Comparison of ENCODE assay signal across 12 mouse cellular contexts in genomic region chr8:11585513-11586373, GRCm38 (mm10). TPM values are rescaled to one million over a fixed set of nuclear protein-coding genes. Genes with fewer than 3 reads are reported as not detected.
DNase-seq lines count a peak whose midpoint lies in the region; ATAC-seq and TF ChIP-seq lines count a peak whose summit lies in the region.
"Had no signal": no experiment of that assay in that cellular context is flagged by ENCODE, and none has a peak within 500 bp of the region (broad histone marks: within the 10 kb centered on the region; RNA-seq: fewer than 3 reads in every experiment).

No protein-coding gene starts in this region.

- 0 out of 2 replicates have a peak, but pooled peaks cover 4% of the 10 kb centered on the region for H3K4me1 ChIP-seq in kidney, postnatal 0 days (replicated peaks; ENCODE audit: insufficient read depth, low read length)
- H3K4me1 ChIP-seq in forebrain, embryonic 14.5 days (ENCODE audit: control insufficient read depth, insufficient read depth, low read length) = no peaks in the 10 kb centered on the region
- H3K4me1 ChIP-seq: liver, embryonic 13.5 days had no signal

- no peaks in the 10 kb centered on the region for H3K36me3 ChIP-seq in kidney, postnatal 0 days (ENCODE audit: insufficient read depth, low read length)
- no peaks in the 10 kb centered on the region for H3K36me3 ChIP-seq in forebrain, embryonic 14.5 days (ENCODE audit: control insufficient read depth, insufficient read depth, low read length)
- H3K36me3 ChIP-seq: forebrain, embryonic 10.5 days; hindbrain, embryonic 10.5 days; liver, embryonic 13.5 days had no signal

- H3K9me3 ChIP-seq in kidney, postnatal 0 days (replicated peaks; ENCODE audit: low read length) = no peaks in the 10 kb centered on the region
- no peaks in the 10 kb centered on the region for H3K9me3 ChIP-seq in forebrain, embryonic 14.5 days (replicated peaks; ENCODE audit: control insufficient read depth, low read length)
- H3K9me3 ChIP-seq: liver, embryonic 13.5 days had no signal

- H3K27ac ChIP-seq in kidney, postnatal 0 days = no peak overlapping the region
- H3K27ac ChIP-seq in forebrain, embryonic 14.5 days (ENCODE audit: low read depth, low read length) = no peak overlapping the region
- H3K27ac ChIP-seq: forebrain, embryonic 10.5 days; hindbrain, embryonic 10.5 days; layer of hippocampus, adult 2 months; liver, embryonic 13.5 days had no signal

- H3K4me2 ChIP-seq in kidney, postnatal 0 days (ENCODE audit: low read length) = no peak overlapping the region
- no peak overlapping the region for H3K4me2 ChIP-seq in forebrain, embryonic 14.5 days (ENCODE audit: low read length)
- H3K4me2 ChIP-seq: liver, embryonic 13.5 days had no signal

- no peak for TF ChIP-seq CTCF in kidney, postnatal 0 days (IDR thresholded peaks at IDR 0.05; ENCODE audit: low read depth)

- H3K4me3 ChIP-seq in kidney, postnatal 0 days (replicated peaks; ENCODE audit: low read depth, low read length) = no peak overlapping the region
- no peak overlapping the region for H3K4me3 ChIP-seq in forebrain, embryonic 14.5 days (ENCODE audit: low read depth, low read length)
- H3K4me3 ChIP-seq: forebrain, embryonic 10.5 days; hindbrain, embryonic 10.5 days; layer of hippocampus, adult 2 months; liver, embryonic 13.5 days had no signal

- DNase-seq in kidney, postnatal 0 days (ENCODE audit: low spot score) = peak; percentile 31
- DNase-seq in kidney, adult 9 months = no peak
- peak; percentile 53 for DNase-seq in embryo, embryonic 11.5 days (ENCODE audit: low read depth, low spot score)
- DNase-seq in forelimb bud, embryonic 11.5 days (ENCODE audit: low read depth, low spot score) = peak; percentile 93
- DNase-seq in frontal cortex, postnatal 10 days (ENCODE audit: low spot score in 2 of 2) = no peak
- DNase-seq in forebrain, embryonic 14.5 days (ENCODE audit: low spot score) = no peak
- DNase-seq: liver, embryonic 13.5 days had no signal

- WGBS in kidney, postnatal 0 days = 61% methylated on average over 21 of the region's 21 CpGs
- WGBS in forebrain, embryonic 14.5 days = 90% methylated on average over 21 of the region's 21 CpGs

- ATAC-seq in kidney, postnatal 0 days (replicated peaks; ENCODE audit: low FRiP score, low read depth) = no peak; the same call in 1 of the 2 replicates
- peak; percentile 45; the same call in 1 of the 2 replicates for ATAC-seq in megakaryocyte-erythroid progenitor cell, adult 5-6 weeks (replicated peaks; ENCODE audit: low FRiP score, low TSS enrichment, poor library complexity, severe bottlenecking)
- ATAC-seq in megakaryocyte, adult 5-6 weeks (ENCODE audit: poor library complexity, severe bottlenecking) = no peak
- ATAC-seq in forebrain, embryonic 14.5 days = no peak

- no peak overlapping the region for H3K9ac ChIP-seq in kidney, postnatal 0 days (ENCODE audit: low read depth, low read length)
- H3K9ac ChIP-seq in forebrain, embryonic 14.5 days (ENCODE audit: low read length) = no peak overlapping the region

- H3K27me3 ChIP-seq in kidney, postnatal 0 days (ENCODE audit: insufficient read depth, low read length) = no peaks in the 10 kb centered on the region
- no peaks in the 10 kb centered on the region for H3K27me3 ChIP-seq in forebrain, embryonic 14.5 days (replicated peaks; ENCODE audit: control insufficient read depth, insufficient read depth, low read length)
- H3K27me3 ChIP-seq: liver, embryonic 13.5 days had no signal

RNA-seq across cellular contexts. Expression of gene Ing1, which starts 30.4 kb away (rescaled TPM):
- polyA plus RNA-seq in kidney, postnatal 0 days (2015; fragmentation: Nextera tagmentation; extraction: Ambion mirVana) = 36.3 and 36.9 TPM in 2 replicates
- total RNA-seq in megakaryocyte-erythroid progenitor cell, adult 5-6 weeks (2014; fragmentation: Nextera tagmentation) = 27.3 and 32.6 TPM in 2 replicates
- 48.1 and 71.3 TPM in 2 replicates for total RNA-seq in megakaryocyte-erythroid progenitor cell, adult 5-6 weeks (2017)
- total RNA-seq in megakaryocyte, adult 5-6 weeks (2015) = 42.5 and 42.9 TPM in 2 replicates
- total RNA-seq in megakaryocyte, adult 5-6 weeks (2017) = 47.4 and 55.3 TPM in 2 replicates
- 49.1 and 50.8 TPM in 2 replicates for polyA plus RNA-seq in forebrain, embryonic 14.5 days (2014; fragmentation: Nextera tagmentation; extraction: Ambion mirVana)

RNA-seq across cellular contexts. Expression of gene Cars2, which starts 35.2 kb away (rescaled TPM):
- polyA plus RNA-seq in kidney, postnatal 0 days (2015; fragmentation: Nextera tagmentation; extraction: Ambion mirVana) = 16.7 and 17.0 TPM in 2 replicates
- total RNA-seq in megakaryocyte-erythroid progenitor cell, adult 5-6 weeks (2014; fragmentation: Nextera tagmentation) = 41.0 and 77.9 TPM in 2 replicates
- 38.7 and 41.7 TPM in 2 replicates for total RNA-seq in megakaryocyte-erythroid progenitor cell, adult 5-6 weeks (2017)
- 17.2 and 20.7 TPM in 2 replicates for total RNA-seq in megakaryocyte, adult 5-6 weeks (2015)
- 23.3 and 25.5 TPM in 2 replicates for total RNA-seq in megakaryocyte, adult 5-6 weeks (2017)
- polyA plus RNA-seq in forebrain, embryonic 14.5 days (2014; fragmentation: Nextera tagmentation; extraction: Ambion mirVana) = 26.0 and 30.5 TPM in 2 replicates

RNA-seq across cellular contexts. Expression of gene Ankrd10, which starts 49.8 kb away (rescaled TPM):
- 67.2 and 70.6 TPM in 2 replicates for polyA plus RNA-seq in kidney, postnatal 0 days (2015; fragmentation: Nextera tagmentation; extraction: Ambion mirVana)
- total RNA-seq in megakaryocyte-erythroid progenitor cell, adult 5-6 weeks (2014; fragmentation: Nextera tagmentation) = 69.7 and 75.0 TPM in 2 replicates
- 43.0 and 66.4 TPM in 2 replicates for total RNA-seq in megakaryocyte-erythroid progenitor cell, adult 5-6 weeks (2017)
- 32.8 and 37.5 TPM in 2 replicates for total RNA-seq in megakaryocyte, adult 5-6 weeks (2015)
- 27.2 and 29.4 TPM in 2 replicates for total RNA-seq in megakaryocyte, adult 5-6 weeks (2017)
- polyA plus RNA-seq in forebrain, embryonic 14.5 days (2014; fragmentation: Nextera tagmentation; extraction: Ambion mirVana) = 98.8 and 118 TPM in 2 replicates

Comparison
In these comparisons a context has a peak if more than half of its experiments do, and no peak if none do; other contexts are left out.
1. DNase-seq: peak in kidney, postnatal 0 days (single experiment), embryo, embryonic 11.5 days (single experiment) and forelimb bud, embryonic 11.5 days (single experiment); none in kidney, adult 9 months (single experiment), frontal cortex, postnatal 10 days (0 of 2) and forebrain, embryonic 14.5 days (single experiment).